14 mouse cellular contexts compared by ENCODE assay signal in the genomic region with DNA sequence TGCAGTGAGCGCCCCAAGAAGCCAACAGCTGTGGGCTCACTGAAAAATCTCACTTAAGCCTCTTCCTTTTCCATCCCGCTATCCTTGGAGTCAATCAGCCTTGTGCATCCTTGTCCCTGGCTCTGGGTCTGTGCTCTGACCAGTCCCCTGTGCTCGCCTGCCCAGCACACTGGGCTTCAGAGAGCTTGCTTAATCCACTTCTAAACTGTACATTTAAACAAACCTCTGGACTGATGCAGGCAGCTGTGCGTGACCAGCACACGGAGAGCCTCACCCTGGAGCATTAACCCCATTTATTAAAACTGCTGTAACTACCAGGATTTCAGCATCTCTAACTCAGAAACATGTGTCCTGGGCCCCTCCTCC.
DNase-seq lines count a peak whose midpoint lies in the region; ATAC-seq lines count a peak whose summit lies in the region.
"Had no signal": no experiment of that assay in that cellular context is flagged by ENCODE, and none has a peak within 500 bp of the region (broad histone marks: within the 10 kb centered on the region; RNA-seq: fewer than 3 reads in every experiment).

No protein-coding gene starts in this region.

- peak overlapping the region; percentile 21; the same call in 1 of the 2 replicates for H3K4me2 ChIP-seq in heart, embryonic 14.5 days (ENCODE audit: low read length)
- H3K4me2 ChIP-seq in liver, embryonic 12.5 days: no peak overlapping the region
- no peak overlapping the region for H3K4me2 ChIP-seq in liver, embryonic 11.5 days
- 0 out of 2 replicates have a peak overlapping the region, but pooled peaks have one; percentile 3 for H3K4me2 ChIP-seq in embryonic facial prominence, embryonic 12.5 days (replicated peaks)
- 0 out of 2 replicates have a peak overlapping the region, but pooled peaks have one; percentile 16 for H3K4me2 ChIP-seq in limb, embryonic 13.5 days (replicated peaks)
- H3K4me2 ChIP-seq: forebrain, embryonic 12.5 days had no signal

- no peak for ATAC-seq in heart, embryonic 14.5 days (ENCODE audit: insufficient number of reproducible peaks, insufficient read depth, low FRiP score, low read depth)
- 0 out of 2 replicates have a peak, but pooled peaks have one; percentile 33 for ATAC-seq in liver, embryonic 12.5 days
- no peak for ATAC-seq in liver, embryonic 11.5 days (replicated peaks; ENCODE audit: low FRiP score)
- 0 out of 2 replicates have a peak, but pooled peaks have one; percentile 20 for ATAC-seq in embryonic facial prominence, embryonic 12.5 days (ENCODE audit: insufficient number of reproducible peaks, insufficient read depth, low FRiP score, low TSS enrichment)
- peak; percentile 42 for ATAC-seq in limb, embryonic 13.5 days (ENCODE audit: low FRiP score, low read depth)
- ATAC-seq: CD4-positive, CD25-positive, alpha-beta regulatory T cell, adult 4 months had no signal

- H3K4me1 ChIP-seq in heart, embryonic 14.5 days (ENCODE audit: control insufficient read depth in 2 of 2, insufficient read depth in 2 of 2, low read length in 2 of 2): peaks cover 44 to 60% of the 10 kb centered on the region in 2 experiments
- no peaks in the 10 kb centered on the region; the same call in 1 of the 2 replicates for H3K4me1 ChIP-seq in liver, embryonic 12.5 days
- peaks cover 14% of the 10 kb centered on the region for H3K4me1 ChIP-seq in liver, embryonic 11.5 days (replicated peaks; ENCODE audit: control insufficient read depth, insufficient read depth, low read length)
- peaks cover 48% of the 10 kb centered on the region for H3K4me1 ChIP-seq in embryonic facial prominence, embryonic 12.5 days
- H3K4me1 ChIP-seq in limb, embryonic 13.5 days: peaks cover 69% of the 10 kb centered on the region

- H3K27ac ChIP-seq in heart, embryonic 14.5 days (replicated peaks in 1 of 2; ENCODE audit: control insufficient read depth in 1 of 2, insufficient read depth in 1 of 2, low read depth in 2 of 2, low read length in 2 of 2): peak overlapping the region; percentile 95 to 98
- H3K27ac ChIP-seq in liver, embryonic 12.5 days: no peak overlapping the region
- no peak overlapping the region for H3K27ac ChIP-seq in liver, embryonic 11.5 days (ENCODE audit: low read depth, low read length)
- peak overlapping the region; percentile 90 for H3K27ac ChIP-seq in embryonic facial prominence, embryonic 12.5 days
- H3K27ac ChIP-seq in limb, embryonic 13.5 days: peak overlapping the region; percentile 95
- H3K27ac ChIP-seq: forebrain, embryonic 12.5 days; left cerebral cortex, adult 2 months had no signal

- no peak overlapping the region for H3K4me3 ChIP-seq in heart, embryonic 14.5 days (ENCODE audit: control insufficient read depth in 1 of 2, insufficient read depth in 1 of 2, low read depth in 1 of 2, low read length in 2 of 2)
- no peak overlapping the region for H3K4me3 ChIP-seq in liver, embryonic 12.5 days
- no peak overlapping the region for H3K4me3 ChIP-seq in liver, embryonic 11.5 days (ENCODE audit: low read depth, low read length)
- no peak overlapping the region for H3K4me3 ChIP-seq in embryonic facial prominence, embryonic 12.5 days
- no peak overlapping the region for H3K4me3 ChIP-seq in limb, embryonic 13.5 days
- H3K4me3 ChIP-seq: forebrain, embryonic 12.5 days; left cerebral cortex, adult 2 months had no signal

- no peaks in the 10 kb centered on the region for H3K27me3 ChIP-seq in heart, embryonic 14.5 days (ENCODE audit: control insufficient read depth, insufficient read depth, low read length)
- H3K27me3 ChIP-seq in liver, embryonic 12.5 days (replicated peaks): no peaks in the 10 kb centered on the region; the same call in 1 of the 2 replicates
- H3K27me3 ChIP-seq in liver, embryonic 11.5 days (replicated peaks; ENCODE audit: control insufficient read depth, insufficient read depth, low read length): no peaks in the 10 kb centered on the region
- no peaks in the 10 kb centered on the region for H3K27me3 ChIP-seq in embryonic facial prominence, embryonic 12.5 days
- no peaks in the 10 kb centered on the region for H3K27me3 ChIP-seq in limb, embryonic 13.5 days

- H3K9ac ChIP-seq in heart, embryonic 14.5 days (ENCODE audit: low read length): peak overlapping the region; percentile 64
- no peak overlapping the region for H3K9ac ChIP-seq in liver, embryonic 12.5 days
- H3K9ac ChIP-seq in liver, embryonic 11.5 days (ENCODE audit: low read depth, low read length): no peak overlapping the region
- H3K9ac ChIP-seq in embryonic facial prominence, embryonic 12.5 days: peak overlapping the region; percentile 4; the same call in 1 of the 2 replicates
- H3K9ac ChIP-seq in limb, embryonic 13.5 days: peak overlapping the region; percentile 57; the same call in 1 of the 2 replicates
- H3K9ac ChIP-seq: forebrain, embryonic 12.5 days had no signal

- H3K9me3 ChIP-seq in heart, embryonic 14.5 days (ENCODE audit: control insufficient read depth, low read length): no peaks in the 10 kb centered on the region
- no peaks in the 10 kb centered on the region for H3K9me3 ChIP-seq in liver, embryonic 12.5 days (replicated peaks)
- H3K9me3 ChIP-seq in liver, embryonic 11.5 days (ENCODE audit: control insufficient read depth, low read length): no peaks in the 10 kb centered on the region
- H3K9me3 ChIP-seq in embryonic facial prominence, embryonic 12.5 days: no peaks in the 10 kb centered on the region
- no peaks in the 10 kb centered on the region for H3K9me3 ChIP-seq in limb, embryonic 13.5 days
- H3K9me3 ChIP-seq: forebrain, embryonic 12.5 days had no signal

- no peak for DNase-seq in heart, postnatal 4 days
- no peak for DNase-seq in liver, embryonic 11.5 days (ENCODE audit: low spot score)
- no peak for DNase-seq in thymus, adult 18-20 months
- no peak for DNase-seq in urinary bladder, postnatal 10 days (ENCODE audit: low spot score)
- DNase-seq: gastrocnemius, postnatal 14 days; lung, postnatal 36 days; spleen, adult 18-20 months had no signal

- WGBS in heart, embryonic 14.5 days: 52% methylated on average over 5 of the region's 5 CpGs
- WGBS in liver, embryonic 12.5 days (ENCODE audit: insufficient replicate concordance): 58% methylated on average over 5 of the region's 5 CpGs
- WGBS in liver, embryonic 11.5 days: 54% methylated on average over 5 of the region's 5 CpGs
- 35% methylated on average over 5 of the region's 5 CpGs for WGBS in embryonic facial prominence, embryonic 12.5 days
- 31% methylated on average over 5 of the region's 5 CpGs for WGBS in limb, embryonic 13.5 days

- H3K36me3 ChIP-seq in heart, embryonic 14.5 days (ENCODE audit: control insufficient read depth, insufficient read depth, low read length): no peaks in the 10 kb centered on the region
- no peaks in the 10 kb centered on the region for H3K36me3 ChIP-seq in liver, embryonic 12.5 days
- H3K36me3 ChIP-seq in liver, embryonic 11.5 days (ENCODE audit: control insufficient read depth, insufficient read depth, low read length): no peaks in the 10 kb centered on the region
- H3K36me3 ChIP-seq in embryonic facial prominence, embryonic 12.5 days: no peaks in the 10 kb centered on the region
- no peaks in the 10 kb centered on the region for H3K36me3 ChIP-seq in limb, embryonic 13.5 days
- H3K36me3 ChIP-seq: forebrain, embryonic 12.5 days had no signal

Comparison
In these comparisons a context has a peak if more than half of its experiments do, and no peak if none do; other contexts are left out.
1. ATAC-seq: peak in liver, embryonic 12.5 days (single experiment), embryonic facial prominence, embryonic 12.5 days (single experiment) and limb, embryonic 13.5 days (single experiment); none in heart, embryonic 14.5 days (single experiment) and liver, embryonic 11.5 days (single experiment).
2. H3K27ac ChIP-seq: peak in heart, embryonic 14.5 days (2 of 2), embryonic facial prominence, embryonic 12.5 days (single experiment) and limb, embryonic 13.5 days (single experiment); none in liver, embryonic 12.5 days (single experiment) and liver, embryonic 11.5 days (single experiment).
3. H3K4me2 ChIP-seq: peak in heart, embryonic 14.5 days (single experiment), embryonic facial prominence, embryonic 12.5 days (single experiment) and limb, embryonic 13.5 days (single experiment); none in liver, embryonic 12.5 days (single experiment) and liver, embryonic 11.5 days (single experiment).
4. H3K9ac ChIP-seq: peak in heart, embryonic 14.5 days (single experiment), embryonic facial prominence, embryonic 12.5 days (single experiment) and limb, embryonic 13.5 days (single experiment); none in liver, embryonic 12.5 days (single experiment) and liver, embryonic 11.5 days (single experiment).